Mouse (Mus musculus): Measurements from ENCODE around the gene Polr3e.
A peak's percentile ranks its signal among the peaks of the same experiment; 100 is the strongest.

Gene Polr3e

DNA sequence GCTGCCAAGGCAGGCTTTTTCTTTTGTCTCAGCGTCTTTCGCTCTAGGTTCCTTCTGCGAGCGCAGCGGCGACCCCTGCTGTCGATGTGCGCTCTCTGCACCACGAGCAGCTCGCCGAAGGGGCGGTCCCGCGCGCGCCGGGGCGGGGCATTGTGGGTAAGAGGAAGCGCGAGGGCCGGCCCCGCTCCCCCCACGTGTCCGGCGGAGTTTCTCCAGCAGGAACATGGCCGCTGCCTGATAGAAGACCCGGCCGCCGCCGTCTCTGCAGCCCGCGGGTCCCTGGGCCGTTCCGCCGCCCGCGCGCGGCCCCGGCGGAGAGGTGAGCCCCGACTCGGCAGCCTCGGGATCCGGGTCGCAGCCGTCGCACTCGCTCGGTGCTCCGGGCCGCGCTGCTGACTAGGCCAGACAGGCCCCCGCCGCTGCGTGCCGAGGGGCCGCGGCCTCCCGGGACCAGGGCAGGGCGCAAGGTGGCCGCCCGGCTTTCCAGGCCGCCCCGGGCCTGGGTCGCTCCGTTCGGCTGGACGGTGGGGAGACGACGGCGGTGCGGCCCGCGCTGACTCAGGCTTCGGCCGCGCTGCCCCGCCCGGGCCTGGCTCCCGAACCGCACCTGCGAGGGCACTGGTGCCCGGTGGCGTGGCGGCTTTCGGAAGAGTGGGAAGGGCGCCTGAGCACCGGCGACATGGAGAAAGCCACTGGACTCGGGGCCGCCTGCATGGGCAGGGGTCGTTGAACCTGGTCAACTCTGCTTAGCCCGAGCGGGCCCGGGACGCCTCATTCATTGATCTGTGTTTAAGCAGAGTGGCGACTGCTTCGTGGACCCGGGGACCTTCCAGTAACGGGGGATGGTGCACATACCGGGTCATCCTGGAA, at the start of gene Polr3e:
TSS of gene Polr3e (plus strand) at position 153 of the 870 bp plus-strand sequence.
- DNase-seq (ENCODE audit: low spot score in 2 of 2): peak; percentile 97 to 99

DNA sequence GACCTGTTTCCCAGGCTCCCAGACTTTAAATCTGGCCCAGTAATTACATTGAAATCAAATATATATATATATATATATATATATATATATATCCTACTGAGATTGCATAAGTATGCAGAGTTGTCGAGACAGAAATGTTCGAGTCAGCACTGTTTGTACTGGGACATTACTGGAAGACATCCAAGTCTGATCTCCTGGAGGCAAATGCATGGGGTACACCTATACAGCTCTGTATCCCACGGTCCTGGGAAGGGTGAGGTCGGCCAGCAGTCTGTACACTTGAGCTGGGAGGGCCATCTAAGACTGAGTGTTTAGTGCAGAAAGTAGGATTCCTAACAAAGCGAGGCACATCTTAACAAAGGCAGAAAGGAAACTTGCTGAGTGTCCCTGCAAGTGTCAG, 47.7 kb upstream of the Polr3e start:
- no peak for DNase-seq (ENCODE audit: low spot score in 2 of 2)

DNA sequence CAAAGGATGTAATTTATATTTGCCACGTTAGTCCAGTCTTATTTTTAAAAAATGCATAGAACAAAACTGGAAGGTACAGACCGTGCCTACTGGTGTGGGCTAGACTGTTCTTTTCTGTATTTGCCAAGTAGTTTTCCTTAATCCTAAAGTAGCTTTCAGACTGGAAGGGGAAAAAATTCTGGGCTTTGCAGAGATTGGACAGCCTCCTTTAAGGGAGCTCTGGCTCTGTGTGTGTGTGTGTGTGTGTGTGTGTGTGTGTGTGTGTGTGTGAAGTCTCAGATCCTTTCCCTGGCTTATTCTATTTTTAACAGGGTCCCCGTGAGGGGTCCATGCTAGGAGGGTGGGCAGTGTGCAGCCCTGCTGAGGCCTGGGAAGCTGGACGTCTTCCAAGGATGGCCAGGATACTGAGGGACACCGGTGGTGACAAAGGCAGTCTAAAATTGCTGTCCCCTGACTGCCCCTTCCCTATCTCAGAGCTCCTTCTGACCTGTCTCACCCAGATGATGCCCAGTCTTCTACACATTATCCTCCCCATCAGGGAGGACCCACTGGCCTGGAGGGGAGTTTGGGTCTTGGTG, 47.0 kb upstream of the Polr3e start:
- DNase-seq (ENCODE audit: low spot score in 2 of 2): no peak

DNA sequence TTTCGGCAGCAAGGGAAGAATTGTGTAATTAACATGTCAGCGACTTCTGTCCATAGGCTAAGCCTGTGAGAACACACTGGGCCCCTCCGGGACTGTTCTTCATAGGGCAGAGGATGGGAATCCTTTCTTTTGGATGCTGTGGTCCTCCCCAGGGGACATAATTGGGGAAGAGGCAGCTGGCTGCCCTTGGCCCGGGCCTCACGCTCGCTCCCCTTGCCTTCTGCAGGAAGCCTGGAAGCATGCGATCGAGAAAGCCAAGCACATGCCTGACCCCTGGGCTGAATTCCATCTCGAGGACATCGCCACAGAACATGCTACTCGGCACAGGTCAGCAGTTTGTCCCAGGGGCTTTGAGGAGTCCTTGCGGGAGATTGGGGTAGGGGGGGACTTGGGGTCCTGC, 44.5 kb upstream of the Polr3e start:
- DNase-seq (ENCODE audit: low spot score in 2 of 2): no peak

DNA sequence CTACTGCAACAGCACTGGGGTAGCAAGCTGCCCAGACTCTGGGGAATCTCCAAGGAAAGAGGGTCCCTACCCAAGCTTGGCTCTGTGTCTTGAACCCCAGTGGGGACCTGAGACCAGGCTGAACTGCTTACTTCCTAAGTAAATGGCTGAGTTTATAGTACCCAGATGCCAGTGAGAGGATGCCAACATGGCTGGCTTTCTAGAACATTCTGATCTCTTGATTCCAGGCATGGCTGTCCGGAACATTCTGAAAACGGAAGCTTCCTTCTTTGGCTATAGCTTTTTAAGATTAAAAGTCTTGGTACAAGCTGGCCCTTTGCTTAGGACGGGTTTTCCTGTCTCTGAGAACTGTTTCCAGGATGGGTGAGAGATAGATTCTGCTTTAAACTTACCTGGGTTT, 43.5 kb upstream of the Polr3e start:
- DNase-seq (ENCODE audit: low spot score in 2 of 2): no peak

DNA sequence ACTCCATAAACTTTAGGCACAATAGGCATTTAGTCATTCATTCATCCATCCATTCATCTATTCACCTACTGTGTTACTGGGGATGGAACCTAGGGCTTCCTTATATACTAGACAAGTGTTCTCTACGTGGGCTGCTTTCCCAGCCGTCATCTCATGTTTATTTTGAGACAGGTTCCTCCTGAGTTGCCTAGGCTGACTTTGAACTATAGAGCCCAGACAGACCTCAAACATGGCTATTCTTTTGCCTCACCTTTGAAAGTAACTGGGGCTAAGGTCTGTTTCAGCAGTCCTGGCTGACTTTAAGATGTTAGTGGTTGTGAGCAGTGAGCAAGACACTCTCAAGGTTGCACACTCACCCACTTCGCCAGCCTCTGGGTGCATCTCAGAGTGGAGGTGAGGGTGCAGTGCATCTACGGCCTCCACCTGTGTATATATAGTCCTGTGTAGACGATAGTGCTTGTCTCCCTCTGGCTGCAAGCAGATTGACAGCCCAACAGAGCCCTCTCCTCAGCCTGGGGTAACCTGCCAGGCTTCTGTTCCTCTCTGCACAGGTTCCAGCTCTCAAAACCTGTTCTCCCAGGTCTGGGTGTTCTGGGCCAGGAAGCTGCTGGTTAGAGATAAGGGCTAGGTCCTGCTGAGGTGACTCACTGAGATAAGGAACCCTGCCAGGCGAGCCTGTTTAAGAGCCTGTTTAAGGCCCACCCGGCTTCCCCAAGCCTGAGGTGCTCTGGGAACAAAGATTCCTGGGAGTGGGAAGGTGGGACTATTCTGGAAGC, 42.6 kb upstream of the Polr3e start:
- no peak for DNase-seq (ENCODE audit: low spot score in 2 of 2)

GRCm38 (mm10) chr7:120875540-120876388, 41.8 kb upstream of the Polr3e start:
- no peak for DNase-seq (ENCODE audit: low spot score in 2 of 2)

- no peak for DNase-seq (ENCODE audit: low spot score in 2 of 2)
Observed at GRCm38 (mm10) chr7:120878271-120878670, 39.3 kb upstream of the Polr3e start.

GRCm38 (mm10) chr7:120879972-120880371, 37.6 kb upstream of the Polr3e start:
- DNase-seq (ENCODE audit: low spot score in 2 of 2): no peak

- DNase-seq (ENCODE audit: low spot score in 2 of 2): no peak
Observed at GRCm38 (mm10) chr7:120880770-120881169, 36.8 kb upstream of the Polr3e start.

DNA sequence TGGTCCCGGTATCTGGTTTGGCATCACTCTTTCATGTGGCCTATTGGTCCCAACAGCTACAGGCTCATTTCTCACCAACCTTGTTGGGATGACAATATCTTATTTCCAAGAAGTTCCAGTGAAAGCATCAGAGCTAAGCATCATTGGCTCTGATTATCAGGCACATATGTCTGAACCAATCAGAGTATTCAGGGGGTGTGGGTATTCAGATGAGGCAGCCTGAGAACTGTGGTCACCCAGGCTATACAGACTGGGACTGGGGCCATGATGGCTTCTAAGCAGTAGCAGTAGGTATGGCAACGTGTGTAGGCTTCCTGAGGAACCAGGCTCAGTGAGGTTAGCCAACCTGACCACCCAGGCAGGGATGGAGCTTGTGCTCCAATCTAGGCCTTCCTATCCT, 36.1 kb upstream of the Polr3e start:
- no peak for DNase-seq (ENCODE audit: low spot score in 2 of 2)

- no peak for DNase-seq (ENCODE audit: low spot score in 2 of 2)
Observed at GRCm38 (mm10) chr7:120882674-120883073, 34.9 kb upstream of the Polr3e start.

GRCm38 (mm10) chr7:120883523-120884290, 33.8 kb upstream of the Polr3e start:
- no peak for DNase-seq (ENCODE audit: low spot score in 2 of 2)

DNA sequence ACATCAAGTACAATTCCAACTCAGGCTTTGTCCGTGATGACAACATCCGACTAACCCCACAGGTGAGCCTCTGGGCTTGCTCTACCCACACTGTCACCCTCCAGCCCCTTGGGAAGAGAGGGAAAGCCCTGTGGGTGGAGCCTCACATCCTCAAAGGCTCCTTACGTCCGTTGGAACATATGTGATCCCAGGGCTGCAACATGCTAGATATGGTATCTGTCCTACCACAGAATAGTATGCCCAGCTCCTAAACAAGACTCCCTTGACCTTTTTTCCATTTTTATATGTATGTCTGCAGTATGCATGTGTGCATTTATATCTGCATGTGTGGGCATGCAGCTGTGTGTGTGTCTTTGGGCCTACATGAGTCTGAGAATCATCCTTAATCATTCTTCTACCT, 32.8 kb upstream of the Polr3e start:
- DNase-seq (ENCODE audit: low spot score in 2 of 2): no peak

- no peak for DNase-seq (ENCODE audit: low spot score in 2 of 2)
Observed at GRCm38 (mm10) chr7:120893123-120893522, 24.4 kb upstream of the Polr3e start.

DNA sequence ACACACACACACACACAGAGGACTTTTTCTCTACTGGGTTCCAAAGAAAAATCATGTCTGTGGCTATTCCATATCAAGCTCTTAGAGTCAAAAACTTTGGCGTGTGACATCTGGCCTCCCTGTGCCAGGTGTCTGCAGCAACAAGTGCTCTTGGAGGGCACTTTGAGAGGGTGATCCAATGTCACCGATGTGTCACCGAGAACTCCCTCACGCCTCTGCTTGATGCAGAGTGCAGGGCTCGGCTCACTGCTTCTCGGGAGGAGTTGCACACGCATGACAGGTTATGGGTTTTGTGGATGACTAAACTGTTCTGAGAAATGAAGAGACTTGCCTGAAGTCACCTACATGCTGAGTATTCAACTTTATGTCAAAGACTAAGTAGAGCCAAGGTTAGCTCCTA, 20.5 kb upstream of the Polr3e start:
- no peak for DNase-seq (ENCODE audit: low spot score in 2 of 2)

DNA sequence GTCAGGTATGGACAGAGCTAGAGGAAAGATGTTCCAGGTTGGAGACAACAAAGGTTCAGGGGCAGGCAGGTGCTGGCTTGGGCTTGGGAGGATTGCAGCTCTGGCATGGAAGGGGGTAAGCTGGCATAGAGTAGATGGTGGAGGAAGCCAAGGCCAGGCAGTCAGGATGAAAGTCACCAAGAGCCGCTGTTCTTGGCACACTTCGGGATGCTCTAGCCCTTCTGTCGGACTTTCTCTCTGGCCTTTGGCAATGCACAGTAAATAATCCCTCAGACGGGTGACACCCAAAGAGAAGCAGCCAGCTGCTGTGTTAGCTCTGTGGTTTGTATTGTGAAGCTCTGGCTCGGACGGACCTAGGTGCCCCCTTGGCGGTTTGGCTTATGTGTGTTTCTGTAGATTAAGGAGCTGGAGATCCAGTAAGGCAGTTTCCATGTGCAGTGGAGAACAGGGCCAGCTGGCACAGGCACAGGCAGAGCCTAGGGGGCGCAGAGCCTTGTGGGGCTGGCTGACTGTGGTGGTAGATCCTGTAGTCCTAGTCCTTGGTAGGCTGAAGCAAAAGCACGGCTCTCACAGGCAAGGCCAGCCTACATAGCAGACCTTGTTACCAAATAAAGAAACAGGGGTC, 19.7 kb upstream of the Polr3e start:
- no peak for DNase-seq (ENCODE audit: low spot score in 2 of 2)

DNA sequence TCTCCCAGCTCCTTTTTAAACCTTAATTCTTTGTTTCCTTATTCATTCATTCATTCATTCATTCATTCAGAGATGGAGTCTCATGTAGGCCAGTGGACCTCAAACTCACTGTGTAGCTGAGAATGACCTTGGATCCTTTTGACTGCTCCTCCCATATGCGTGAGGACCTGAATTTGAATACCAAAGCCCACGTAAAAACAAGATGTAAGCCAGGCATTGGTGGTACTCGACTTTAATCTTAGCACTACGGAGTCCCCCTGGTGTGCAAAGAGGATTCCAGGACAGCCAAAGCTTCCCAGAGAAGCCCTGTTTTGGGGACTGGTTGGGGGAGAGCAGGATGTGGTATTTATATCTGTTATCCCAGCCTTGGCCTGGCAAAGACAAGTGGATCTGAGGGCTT, 17.4 kb upstream of the Polr3e start:
- DNase-seq (ENCODE audit: low spot score in 2 of 2): no peak

DNA sequence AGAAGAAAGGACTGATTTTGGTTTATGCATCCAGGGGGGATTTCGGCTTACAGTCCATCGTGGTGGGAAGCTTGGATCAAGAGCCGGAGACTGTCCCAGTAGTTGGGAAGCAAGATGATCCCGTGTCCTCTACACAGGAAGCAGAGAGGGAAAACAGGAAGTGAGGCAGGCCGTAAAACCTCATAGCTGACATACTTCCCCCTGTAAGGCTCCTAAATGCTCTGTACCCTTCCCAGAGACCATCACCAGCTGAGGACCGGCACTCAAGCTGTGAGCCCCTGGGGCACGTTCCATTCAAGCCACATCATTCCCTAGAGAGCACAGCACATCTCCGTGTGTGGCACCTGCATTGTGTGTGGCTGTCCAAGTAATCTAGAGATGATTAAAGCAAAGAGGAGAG, 15.8 kb upstream of the Polr3e start:
- no peak for DNase-seq (ENCODE audit: low spot score in 2 of 2)

DNA sequence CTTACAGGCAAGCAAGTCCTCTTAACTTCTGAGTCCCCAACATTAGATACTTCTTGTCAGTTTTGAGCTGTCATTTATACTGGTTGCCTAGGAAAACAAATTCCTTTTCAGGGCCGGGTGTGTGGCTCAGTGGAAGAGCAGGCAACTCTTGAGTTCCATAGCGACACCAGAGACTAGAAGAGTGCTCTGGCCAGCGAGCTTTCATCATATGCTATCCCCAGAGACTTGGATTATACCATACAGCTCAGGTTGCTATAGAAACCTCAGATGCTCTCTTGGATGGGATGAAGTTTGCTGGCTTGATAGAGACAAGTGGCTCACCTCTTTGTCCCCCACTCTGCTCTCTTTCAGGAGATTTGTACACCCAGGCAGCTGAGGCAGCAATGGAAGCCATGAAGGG, 14.6 kb upstream of the Polr3e start:
- no peak for DNase-seq (ENCODE audit: low spot score in 2 of 2)

All from frontal cortex, postnatal 10 days (tissue).